Mouse (Mus musculus): ENCODE data around the gene Nr5a2.

DNA sequence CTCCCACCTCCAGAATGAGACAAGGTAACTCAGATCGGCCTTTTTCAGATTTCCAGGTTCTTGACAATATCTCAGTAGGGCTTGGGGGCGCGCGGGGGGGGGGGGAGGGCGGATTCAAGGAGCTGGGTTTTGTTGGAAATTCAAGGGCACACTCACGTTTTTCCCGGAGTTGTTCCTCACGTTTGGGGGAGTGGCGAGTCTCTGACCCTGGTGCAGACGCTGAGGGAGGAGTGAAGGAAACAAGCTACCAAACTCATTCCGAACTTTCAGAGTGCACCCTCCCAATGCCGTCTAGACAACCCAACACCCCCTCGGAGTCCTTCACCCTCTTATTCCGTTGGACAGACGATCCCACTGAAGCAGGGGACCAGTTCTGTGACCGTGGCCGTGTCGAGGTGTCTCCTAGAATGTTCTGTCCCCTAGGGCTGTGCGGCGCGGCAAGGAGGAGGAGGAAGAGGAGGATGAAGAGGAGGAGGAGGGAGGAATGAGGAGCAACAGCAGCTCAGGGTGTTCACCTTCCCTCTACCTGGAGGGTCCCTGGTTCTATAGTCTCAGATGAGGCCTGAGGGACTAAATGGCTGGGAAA lies 8.2 kb downstream of the Nr5a2 start:
- no peak for TF ChIP-seq POLR2AphosphoS5 (IDR thresholded peaks at IDR 0.05; ENCODE audit: insufficient replicate concordance, low read depth, low read length)
- no peak for TF ChIP-seq CTCF (IDR thresholded peaks at IDR 0.05; ENCODE audit: low read depth, low read length)
- TF ChIP-seq GATA1 (IDR thresholded peaks at IDR 0.05; ENCODE audit: borderline replicate concordance, low read length) = no peak
